Mouse (Mus musculus): Measurements from ENCODE around the gene Psme4. TPM values are rescaled to one million over a fixed set of nuclear protein-coding genes. Genes with fewer than 3 reads are reported as not detected.
"Not testable (repeated sequence)": the region's sequence is repeated elsewhere in the genome, so short reads cannot be mapped to it uniquely, and the experiment has no call there.

Gene Psme4
- total RNA-seq (2021): 100 to 1,000 TPM; 134 to 156 TPM
- long read RNA-seq, experiment 1, partial matches to known transcripts: 17 of 19 reads
- long read RNA-seq, experiment 1, other reads (novel, unspliced or antisense): 2 of 19 reads
- long read RNA-seq, experiment 2, partial matches to known transcripts: 27 of 27 reads
- long read RNA-seq, experiment 2, other reads (novel, unspliced or antisense): 0 of 27 reads

DNA sequence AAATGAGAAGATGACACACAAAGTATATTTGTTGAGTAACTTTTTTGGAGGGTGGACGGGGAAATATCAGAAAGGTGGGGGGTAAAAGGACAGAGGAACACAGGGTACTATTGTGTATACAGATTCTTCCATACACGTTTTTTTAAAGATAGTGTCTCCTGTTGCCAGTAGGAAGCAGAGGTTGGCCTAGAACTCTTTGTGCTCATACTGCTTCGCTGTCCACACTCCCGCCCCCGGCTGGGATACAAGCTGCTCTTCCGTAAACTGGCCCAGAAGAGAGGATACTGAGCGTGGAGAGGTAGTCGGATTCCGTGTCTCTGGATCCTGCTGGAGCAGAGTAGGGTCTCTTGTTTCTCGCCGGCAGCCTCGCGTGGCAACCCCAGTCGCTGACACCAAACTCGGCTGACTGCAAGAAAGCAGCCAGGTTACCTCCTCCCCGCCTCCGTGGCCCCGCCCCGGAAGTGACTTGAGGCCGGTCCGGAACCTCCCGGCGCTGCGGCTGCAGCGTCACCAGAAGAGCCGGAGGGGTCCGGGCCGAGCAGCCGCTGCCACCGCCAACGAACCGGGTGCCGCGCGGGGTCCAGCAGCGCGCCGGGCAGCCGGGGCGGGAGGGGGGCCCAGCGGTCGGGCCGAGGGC, at the start of gene Psme4:
Gene Psme4 (plus strand): TSS at position 460 of the 637 bp plus-strand sequence.
- peak; percentile 95 for DNase-seq

DNA sequence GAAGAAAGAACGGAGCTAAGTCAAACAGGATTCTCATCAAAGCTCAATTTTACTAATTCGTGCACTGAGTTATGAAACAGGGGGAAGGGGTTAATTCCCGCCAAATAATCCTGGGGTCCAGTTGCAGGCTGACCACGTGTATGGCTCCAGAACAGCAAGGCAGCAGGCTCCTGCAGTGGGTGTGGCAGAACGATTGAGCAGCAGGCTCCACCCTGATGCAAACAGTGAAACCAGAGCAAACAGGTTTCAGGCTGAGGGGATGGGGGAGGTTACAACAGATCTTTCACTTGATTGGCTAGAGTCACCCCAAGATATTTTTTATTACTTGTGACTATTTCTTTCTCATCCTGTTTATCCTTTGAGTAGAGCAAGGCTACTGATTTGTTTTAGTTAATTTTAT, 48.1 kb upstream of the Psme4 start:
- no peak for DNase-seq

DNA sequence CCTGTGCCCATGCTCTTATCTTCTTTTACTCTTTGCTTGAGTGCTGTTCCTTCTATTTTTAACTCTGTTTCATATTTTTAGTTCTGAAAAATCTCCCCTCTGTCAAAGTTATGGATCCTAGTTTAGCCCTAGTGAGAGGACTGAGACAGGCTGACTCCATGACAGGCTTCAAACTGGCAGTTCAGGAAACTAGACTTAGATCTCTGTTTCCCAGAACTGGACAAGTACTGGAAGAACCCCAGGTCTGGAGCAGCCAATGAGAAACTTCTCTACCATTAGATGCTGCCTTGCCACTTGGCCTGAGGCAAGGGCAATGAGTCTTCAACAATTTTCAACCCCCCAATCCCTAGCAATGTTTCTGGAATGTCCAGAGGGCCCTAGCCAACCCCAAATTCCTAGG, 40.8 kb upstream of the Psme4 start:
- no peak for DNase-seq

DNA sequence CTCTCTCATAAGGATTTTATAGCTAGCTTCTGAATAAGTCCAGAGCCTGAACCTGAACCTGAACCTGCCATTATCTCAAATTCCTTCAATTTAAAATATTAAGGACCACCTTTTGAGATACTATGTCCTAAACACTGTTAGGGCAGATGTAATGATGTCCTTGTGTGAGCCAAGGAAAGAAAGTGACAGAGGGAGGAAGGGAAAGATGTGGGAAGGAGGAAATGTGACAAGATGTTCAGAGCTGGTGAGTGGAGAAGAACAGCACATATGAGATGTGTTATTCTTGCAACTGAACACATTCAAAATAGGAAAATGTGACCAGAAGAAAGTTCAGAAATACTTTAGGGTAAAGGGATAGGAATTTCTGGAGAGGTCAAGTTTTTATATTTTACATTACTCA, 38.1 kb upstream of the Psme4 start:
- no peak for DNase-seq

DNA sequence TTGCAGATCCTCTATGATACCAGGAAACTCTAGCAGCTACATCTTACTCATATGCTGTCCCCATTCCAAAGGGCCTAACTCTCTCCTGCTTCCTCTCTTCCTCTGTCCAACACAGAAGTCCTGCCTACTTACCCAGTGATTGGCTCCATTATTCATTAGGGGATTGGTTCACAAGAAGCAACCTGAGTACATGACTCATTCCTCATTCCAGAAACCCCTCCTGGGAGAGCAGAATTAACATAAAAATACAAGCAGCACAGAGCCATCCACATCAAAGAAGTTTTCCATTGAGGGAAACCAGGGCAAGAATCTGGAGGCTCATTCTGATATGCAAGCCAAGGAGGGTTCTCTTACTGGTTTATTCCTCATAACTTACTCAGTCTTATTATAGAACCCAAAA, 27.5 kb upstream of the Psme4 start:
- DNase-seq: no peak

DNA sequence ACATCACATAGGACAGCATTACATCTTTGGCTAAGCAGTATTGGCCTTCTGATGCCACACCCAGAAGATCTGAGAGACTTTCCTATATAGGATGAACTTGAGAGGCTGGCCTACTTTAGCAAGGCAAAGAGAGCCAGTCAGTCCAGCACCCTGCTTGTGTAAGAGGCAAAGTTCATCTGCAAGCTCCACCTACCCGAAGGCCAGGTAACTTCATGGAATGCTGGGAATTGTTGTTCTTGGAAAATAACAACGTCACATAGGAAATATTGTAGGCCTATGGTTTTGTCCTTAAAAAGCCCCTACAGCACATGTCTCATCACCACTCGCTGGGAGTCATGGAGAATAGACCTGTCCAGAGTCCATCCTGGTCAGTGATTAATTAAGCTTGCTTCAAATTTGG, 22.6 kb upstream of the Psme4 start:
- no peak for DNase-seq

DNA sequence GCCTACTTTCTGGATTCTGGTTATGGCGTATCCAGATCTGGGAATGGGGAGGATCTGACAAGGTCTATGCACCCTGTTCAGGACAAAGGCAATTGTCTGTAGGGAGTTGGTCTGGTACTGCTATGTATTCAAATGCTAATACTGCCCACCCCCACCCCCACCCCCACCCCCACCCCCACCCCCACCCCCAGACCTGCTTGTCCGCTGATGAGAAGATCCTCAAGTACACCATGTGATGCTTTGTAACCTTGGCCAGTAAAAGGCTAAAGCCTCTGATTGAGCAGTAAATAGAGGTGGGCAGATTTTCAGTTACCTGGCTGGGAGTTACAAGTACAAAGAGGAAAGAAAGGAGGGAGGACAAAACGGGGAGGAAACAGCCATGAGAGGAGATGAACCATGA, 21.9 kb upstream of the Psme4 start:
- DNase-seq: no peak

DNA sequence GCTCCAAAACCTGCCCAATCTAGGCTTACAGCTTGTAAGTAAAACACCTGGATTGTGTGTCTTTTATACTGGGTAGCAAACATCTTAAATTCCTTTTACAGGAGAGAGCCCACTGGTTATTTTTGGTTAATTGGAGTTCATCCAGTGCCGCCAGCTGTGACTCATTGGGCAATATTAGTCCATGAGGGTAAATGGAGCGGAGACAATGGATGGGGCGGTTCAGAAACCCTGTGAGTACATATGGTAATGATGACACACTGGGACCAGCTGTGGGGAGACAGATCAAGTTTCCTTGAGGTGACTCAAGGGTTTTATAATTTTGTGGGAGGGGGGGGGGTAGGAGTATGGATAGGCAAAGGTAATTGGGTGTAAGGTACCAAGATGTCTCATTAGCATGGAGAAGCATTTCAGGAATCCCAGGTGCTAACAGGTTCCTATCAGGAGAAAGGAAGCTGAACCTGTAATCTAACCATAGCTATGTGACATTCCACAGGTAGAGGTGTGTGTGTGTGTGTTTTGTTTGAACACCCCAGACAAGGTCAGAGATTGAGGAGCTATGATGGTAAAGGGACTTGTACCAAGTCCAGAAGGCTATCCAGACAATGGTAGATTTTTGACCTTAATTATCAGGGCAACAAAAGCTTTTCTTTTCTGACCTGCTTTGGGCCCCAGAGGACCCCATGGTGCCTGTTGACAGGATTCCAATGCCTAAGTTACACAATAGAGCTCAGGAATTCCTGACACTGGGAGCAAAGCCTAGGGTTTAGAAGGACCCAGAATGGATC, 21.3 kb upstream of the Psme4 start:
- DNase-seq: no peak

DNA sequence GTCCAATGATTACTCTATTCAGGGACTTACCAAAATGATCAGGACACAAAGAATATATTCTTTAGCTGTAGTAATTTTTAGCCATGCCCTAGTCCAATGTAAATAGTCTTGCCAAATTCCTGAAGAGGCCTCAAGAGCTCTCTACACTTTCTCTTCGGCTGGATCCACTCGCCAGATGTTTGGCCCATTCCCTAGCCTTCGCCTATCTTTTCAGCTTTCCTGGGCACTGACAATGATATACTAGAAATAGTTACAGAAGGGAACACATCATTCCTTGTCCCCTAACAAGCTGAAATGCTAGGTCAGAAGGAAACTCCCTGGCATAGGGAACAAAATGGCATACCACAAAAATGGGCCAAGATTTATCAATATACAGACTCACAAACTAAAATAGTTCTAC, 18.6 kb upstream of the Psme4 start:
- DNase-seq: no peak

DNA sequence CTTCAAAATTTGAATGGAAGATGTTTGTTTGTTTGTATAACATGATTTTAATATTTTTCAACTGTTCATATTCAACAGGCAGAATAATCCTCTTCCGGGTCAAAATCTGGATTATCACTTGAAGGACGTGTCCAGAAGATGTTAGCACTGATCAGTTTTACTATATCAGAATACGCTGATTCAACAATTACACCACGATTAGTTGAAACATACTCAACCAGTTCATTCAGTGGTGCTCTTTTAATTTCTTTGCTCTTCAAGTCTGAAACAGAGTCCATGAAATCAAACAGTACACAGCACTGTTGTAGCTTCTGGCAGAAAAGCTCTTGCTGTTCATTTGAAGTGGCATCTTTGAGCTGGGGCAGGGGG, 17.1 kb upstream of the Psme4 start:
- not testable (repeated sequence) for DNase-seq

DNA sequence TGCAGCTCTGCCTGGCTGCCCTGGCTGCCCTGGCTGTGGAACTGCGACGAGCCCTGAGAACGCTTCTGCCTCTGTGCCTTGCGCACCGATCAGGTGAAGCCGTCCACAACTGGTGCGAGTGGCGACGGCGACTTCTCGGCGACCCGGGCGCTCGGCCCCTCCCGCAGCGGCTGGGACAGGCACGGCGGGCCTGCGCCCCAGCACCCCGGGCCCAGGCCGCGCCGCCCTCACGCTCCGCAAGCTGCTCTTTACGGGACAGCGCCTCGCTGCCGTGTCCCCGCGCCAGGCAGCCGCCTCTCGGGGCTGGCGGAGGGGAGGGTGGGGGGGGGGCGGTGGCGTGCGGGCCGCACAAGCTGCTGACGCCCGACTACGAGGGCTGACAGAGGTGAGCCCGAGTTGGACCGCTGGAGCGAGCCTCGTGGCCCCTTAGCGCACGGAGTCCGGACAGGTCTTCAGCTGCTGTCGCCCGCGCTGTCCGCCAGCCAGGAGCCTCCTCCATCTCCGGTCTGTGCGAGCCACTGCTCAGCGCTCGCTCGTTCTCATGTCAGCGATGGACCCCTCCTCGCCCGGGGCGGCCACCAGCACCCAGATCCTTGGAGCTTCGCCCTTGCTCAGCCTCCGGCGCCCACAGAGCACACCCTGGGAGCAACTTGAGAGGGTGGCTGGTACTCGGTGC, 16.5 kb upstream of the Psme4 start:
- peak; percentile 47 for DNase-seq

DNA sequence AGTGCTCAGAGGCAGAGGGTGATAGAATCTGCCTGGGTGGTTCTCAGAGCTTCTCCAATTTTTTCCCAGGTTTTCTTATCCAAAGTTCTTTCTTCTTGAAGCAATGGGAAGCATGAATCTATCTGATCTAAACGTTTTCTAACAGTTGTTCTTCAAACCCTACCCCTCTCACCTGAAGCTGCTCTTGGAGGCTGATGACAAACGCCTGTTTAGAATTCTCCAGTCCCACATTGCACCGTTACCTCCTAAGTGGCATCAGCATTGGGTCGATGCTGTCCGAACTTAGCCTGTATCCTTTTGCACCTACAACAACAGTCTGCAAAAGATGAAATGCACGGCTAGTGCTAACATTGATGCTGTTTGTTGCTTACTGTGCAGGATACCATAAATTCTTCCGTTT, 10.1 kb upstream of the Psme4 start:
- DNase-seq: no peak

DNA sequence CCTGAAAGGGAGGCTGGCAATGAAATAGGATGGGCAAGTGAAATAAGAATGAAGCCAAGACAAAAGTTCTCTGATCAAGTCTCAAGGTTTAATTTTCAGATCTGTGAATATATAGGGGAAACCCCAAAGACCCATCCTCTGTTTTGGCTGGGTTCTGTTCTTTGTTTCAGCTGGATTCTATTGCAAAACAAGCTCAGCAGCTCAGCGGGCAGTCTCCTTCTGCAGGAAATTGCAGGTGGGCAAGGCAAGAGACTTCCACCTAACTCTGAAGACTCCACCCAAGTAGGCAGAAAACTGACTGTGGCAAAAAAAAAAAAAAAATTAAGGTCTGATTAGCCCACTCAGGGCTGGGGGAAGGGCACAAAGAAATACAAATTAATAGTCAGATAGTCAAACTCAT, 9.6 kb upstream of the Psme4 start:
- DNase-seq: no peak

DNA sequence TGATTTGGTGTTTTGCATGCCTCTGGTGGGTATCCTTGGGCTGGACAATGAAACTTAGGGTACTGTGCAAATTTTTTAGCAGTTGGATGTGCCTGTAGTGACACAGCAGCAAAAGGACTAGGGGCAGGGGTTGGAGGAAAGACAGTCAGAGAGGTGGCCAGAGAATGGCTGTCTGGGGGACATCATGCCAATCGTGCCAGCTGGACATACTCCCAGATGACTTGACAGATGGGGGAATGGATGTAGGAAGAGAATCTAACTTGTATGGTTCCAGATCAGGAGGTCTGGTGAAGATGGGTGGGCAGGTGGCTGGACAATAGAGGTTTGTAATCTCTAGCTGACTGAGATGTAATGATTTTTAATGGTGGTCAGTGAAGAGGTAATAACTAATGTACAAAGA, 6.5 kb upstream of the Psme4 start:
- DNase-seq: no peak

DNA sequence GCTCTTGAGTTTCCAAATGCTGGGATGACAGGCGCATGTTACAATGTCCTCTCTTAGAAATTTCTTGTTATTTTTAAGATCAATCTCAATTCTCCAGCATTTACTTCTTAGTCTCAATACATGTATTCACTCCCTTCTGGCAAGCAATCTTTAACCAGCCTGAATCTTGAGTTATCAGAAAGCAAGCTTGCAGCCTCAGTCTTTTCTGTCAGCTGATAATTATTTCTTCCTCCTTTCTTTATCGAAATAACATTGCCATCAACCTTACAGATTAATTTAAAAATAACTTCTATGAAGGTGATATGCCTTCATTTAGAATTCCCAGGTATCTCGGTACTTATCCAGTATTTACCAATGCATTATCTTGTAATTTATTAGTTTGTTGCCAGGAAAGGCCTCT, 709 bp upstream of the Psme4 start:
- no peak for DNase-seq

DNA sequence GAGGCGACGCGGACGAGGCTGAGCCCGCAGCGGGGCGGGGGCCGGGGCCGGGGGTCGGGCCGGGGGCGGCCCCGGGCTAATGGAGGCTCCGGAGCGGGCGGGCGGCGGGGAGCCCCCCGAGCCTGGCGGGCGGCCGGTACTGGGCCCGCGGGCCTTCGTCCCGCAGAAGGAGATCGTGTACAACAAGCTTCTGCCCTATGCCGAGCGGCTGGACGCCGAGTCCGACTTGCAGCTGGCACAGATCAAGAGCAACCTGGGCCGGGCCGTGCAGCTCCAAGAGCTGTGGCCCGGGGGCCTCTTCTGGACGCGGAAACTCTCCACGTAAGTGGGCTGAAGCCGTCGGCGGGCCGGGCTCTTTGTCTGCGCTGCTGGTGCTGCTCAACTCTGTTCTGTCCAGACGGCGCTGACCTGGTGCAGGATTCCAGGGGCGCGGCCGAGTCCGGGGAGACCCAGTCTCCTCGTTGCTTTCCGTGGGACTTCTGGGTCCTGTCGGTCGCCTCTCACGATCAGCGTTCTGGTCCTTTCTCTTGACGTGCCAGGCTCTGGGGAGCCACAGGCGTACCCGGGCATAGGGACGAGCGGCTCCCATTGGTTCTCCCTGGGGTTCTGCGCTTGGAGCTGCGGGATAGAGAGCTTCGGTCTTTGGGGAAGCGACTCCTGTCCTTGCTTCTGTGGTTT, 517 bp downstream of the Psme4 start:
- peak; percentile 44 for DNase-seq

DNA sequence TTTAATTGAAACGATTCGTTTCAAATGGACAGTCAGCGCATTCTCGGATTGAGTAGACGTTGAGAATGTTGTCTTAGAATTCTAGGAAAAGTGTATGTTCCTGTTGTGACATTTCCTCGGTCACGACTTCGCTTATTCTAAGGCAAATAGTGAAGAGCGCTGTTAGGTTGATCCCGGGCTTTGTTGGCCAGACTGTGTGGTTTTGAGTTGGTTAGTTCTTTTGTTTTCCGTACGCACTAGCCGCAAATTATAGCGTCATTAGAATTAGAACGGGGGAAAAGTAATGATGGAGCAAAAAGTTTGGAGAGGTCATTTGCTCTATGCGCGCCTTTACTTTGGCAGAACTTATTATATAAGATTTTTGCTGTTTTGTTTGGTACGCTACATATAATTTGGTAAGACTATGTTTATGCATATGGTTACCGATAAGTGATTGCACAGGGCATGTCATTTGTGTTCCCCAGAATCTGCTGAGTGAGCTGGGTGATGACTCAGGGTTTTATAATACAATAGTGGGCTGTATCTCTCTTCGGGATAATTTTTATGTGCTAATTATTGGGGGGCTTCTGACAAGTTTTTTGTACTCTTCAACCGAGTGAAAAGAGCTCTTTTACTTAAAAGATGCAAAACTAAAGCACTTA, 1.4 kb downstream of the Psme4 start:
- DNase-seq: no peak

DNA sequence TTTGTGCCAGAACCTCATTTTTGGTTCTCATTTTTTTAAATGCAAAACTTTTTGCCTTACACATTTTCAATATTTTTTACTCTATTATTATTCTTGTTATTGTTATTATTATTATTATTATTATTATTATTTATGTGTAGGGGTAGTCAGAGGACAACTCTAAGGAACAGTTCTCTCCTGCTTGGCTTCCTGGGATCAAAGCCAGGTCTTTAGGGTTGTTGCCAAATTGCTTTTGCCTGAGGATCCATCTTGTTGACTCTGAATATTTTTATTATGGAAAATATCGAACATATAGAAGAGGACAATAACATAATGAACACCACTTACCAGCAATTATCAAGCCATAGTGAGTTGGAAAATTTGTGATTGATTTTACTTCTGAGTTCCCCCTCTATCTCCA, 3.1 kb downstream of the Psme4 start:
- no peak for DNase-seq

DNA sequence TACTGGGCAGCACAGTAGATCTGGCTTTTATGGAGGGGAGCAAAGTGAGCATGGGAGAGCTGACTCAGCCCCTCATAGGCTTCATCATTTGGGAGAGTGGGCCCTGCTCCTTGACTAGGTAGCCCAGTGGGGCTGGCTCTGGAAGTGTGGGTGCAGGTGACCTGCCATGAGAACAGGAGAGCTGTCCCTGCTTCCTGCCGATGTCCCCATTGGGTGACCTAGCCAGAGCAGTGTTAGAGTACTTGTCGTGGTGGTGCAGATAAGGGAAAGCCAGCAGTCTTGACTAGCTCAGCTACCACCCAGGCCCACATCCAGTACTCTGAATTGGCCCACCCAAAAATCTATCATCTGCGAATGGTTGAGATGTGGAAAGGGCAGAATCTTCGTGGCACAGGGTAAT, 6.0 kb downstream of the Psme4 start:
- DNase-seq: no peak

DNA sequence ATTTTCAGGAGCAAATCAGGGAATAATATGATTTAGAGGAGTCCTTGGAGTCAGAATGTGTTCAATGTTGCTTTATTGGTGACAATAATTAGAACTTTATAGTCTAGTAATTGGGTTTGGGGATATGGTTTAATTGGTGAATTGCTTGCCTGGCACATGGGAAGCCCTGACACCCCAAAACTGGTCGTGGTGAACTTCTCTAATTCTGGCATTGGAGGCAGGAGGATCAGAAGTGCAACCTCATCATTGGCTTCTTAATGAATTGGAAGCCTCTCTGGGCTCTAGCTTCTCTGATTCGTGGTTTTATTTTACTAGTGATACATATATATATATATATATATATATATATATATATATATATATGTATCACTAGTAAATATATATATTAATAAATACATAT, 9.4 kb downstream of the Psme4 start:
- no peak for DNase-seq

DNA sequence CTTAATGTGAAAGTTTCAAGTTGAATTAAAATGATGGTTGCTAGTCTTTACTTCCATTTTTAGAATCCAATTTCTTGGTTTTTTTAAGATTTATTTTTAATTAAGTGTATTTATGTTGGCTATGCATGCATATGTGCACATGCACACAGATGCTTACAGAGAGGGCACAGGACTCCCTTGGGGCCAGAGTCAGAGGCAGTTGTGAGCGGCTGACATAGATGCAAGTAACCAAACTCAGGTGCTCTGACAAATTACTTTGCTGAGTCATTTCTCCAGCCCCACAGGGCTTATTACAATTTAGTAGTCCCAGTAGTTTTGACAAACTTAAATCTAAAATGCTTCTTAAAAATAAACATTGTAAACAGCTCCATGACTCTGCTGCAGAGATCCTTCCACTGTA, 10.1 kb downstream of the Psme4 start:
- no peak for DNase-seq

DNA sequence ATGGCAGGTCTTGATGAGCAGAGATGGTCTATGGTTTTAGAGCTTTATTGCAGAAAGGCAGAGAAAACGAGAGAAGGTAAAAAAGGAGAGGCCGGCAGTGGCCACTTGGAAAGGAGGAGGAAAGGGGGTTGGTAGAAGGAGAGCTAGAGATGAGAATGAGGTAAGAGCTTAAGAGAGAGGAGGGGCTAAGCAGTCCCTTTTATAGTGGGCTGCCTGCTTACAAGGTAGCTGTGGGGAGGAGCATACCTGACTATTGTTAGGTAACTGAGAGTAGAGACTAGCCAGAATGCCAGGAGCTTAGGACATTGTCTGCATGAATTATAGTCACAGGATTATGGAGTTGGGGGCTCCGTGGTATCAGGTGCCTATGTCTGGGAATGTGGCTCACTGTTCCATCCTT, 14.0 kb downstream of the Psme4 start:
- DNase-seq: no peak
